Mouse (Mus musculus) liver, embryonic 16.5 days (tissue): ENCODE measurements around the gene Sacm1l. TPM values are rescaled to one million over a fixed set of nuclear protein-coding genes. Genes with fewer than 3 reads are reported as not detected.

Experiments
- ATAC-seq: fragments of 200-750 bp; cut with Nextera tagmentation; 2 replicates; pipeline ENCODE4 v1.8.0; 2017; ENCODE audit warnings: low read depth, mild to moderate bottlenecking, moderate number of reproducible peaks, moderate library complexity
- H3K27ac ChIP-seq: fragments of 300-500 bp; sonication (generic); 2 replicates; pipeline ENCODE4 v1.5.1; 2014; ENCODE audit warnings: mild to moderate bottlenecking, low read length
- H3K27me3 ChIP-seq: fragments of 300-500 bp; sonication (generic); 2 replicates; pipeline ENCODE4 v1.6.1; 2014; ENCODE audit warnings: low read depth, low read length, mixed read lengths; ENCODE audit not compliant: control insufficient read depth, insufficient read depth
- H3K36me3 ChIP-seq: fragments of 300-500 bp; sonication (generic); 2 replicates; pipeline ENCODE4 v1.6.1; 2014; ENCODE audit warnings: mild to moderate bottlenecking; ENCODE audit not compliant: control insufficient read depth, insufficient read depth
- H3K4me1 ChIP-seq: fragments of 300-500 bp; sonication (generic); 2 replicates; pipeline ENCODE4 v1.6.1; 2014; ENCODE audit warnings: low read depth, low read length, mixed read lengths; ENCODE audit not compliant: control insufficient read depth
- H3K4me2 ChIP-seq: fragments of 300-500 bp; sonication (generic); 2 replicates; pipeline ENCODE4 v1.6.1; 2014; ENCODE audit warnings: low read depth, low read length, mixed read lengths
- H3K4me3 ChIP-seq: fragments of 300-500 bp; sonication (generic); 2 replicates; pipeline ENCODE4 v1.5.1; 2014; ENCODE audit warnings: low read depth, mild to moderate bottlenecking, low read length
- H3K9ac ChIP-seq: fragments of 300-500 bp; sonication (generic); 2 replicates; pipeline ENCODE4 v1.6.1; 2014; ENCODE audit warnings: low read depth, low read length
- H3K9me3 ChIP-seq: fragments of 300-500 bp; sonication (generic); replicated peaks from 2 replicates; pipeline ENCODE4 v1.6.1; 2016; ENCODE audit warnings: low read length; ENCODE audit not compliant: control insufficient read depth
- whole genome bisulfite sequencing: fragments of 180-500 bp; shearing (Covaris S2); extraction: QIAGEN DNeasy Blood & Tissue Kit; methylation state at CpG from one replicate; pipeline ENCODE4 v1.1.7; 2014; ENCODE audit not compliant: insufficient replicate concordance; 5-methylcytosine and 5-hydroxymethylcytosine counted together
- polyA plus RNA-seq: library from polyadenylated mRNA; unstranded; fragments of >200 nt; fragmentation: Nextera tagmentation; extraction: Ambion mirVana; gene quantifications from 2 replicates; pipeline ENCODE4 v1.2.1, GENCODE M21; 2015

Sacm1l gene
- polyA plus RNA-seq, 1 experiment from 2014 or later, result 25.7 TPM

DNA sequence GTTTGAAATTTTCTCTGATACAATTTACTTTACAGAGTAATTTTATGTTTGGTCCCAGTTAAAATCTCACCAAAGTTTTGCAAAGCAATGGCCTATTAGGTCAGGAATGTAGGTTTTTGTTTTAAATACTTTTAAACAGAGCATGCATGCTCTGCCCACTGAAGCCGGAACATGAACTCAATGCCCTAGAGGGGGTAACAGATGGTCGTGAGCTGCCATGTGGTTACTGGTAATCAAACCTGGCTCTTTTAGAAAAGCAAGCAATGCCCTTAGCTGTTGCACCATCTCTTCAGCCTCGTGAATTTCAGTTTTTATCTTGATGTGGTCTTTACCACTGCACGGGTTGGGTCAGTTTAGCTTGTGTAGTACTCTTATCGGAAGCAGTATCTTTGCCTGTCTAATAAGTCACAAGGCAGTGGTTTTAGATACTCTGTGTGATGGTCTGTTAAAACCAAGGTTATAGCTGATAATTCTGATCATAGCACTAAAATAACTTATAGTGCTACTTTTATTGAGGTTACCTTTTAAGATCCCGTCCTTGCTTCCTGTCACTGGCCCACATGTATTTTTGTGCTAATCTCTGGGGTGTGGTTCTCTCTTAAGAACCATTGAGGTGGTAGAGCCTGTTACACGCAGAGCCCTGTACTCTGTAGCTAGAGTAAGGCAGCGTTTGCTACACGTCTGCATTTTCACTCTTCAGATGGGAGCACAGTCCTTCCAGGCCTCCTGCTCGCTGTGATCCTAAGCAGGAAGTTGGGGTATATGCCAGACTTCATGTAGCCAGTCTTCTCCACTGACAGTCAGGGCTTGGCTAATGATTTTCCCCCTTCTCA, 48.0 kb downstream of the Sacm1l start:
- Histone ChIP-seq H3K4me1 (peaks cover 3% of the 10 kb centered on the region; the same call in 1 of the 2 replicates), H3K4me2 (no peak overlapping the region), H3K36me3 (peaks cover 2% of the 10 kb centered on the region; the same call in 1 of the 2 replicates), H3K9ac (no peak overlapping the region), H3K27ac (no peak overlapping the region), H3K27me3 (no peaks in the 10 kb centered on the region), H3K9me3 (no peaks in the 10 kb centered on the region), H3K4me3 (no peak overlapping the region)
- WGBS, result 57% methylated on average over 10 of the region's 10 CpGs
- no peak for ATAC-seq

DNA sequence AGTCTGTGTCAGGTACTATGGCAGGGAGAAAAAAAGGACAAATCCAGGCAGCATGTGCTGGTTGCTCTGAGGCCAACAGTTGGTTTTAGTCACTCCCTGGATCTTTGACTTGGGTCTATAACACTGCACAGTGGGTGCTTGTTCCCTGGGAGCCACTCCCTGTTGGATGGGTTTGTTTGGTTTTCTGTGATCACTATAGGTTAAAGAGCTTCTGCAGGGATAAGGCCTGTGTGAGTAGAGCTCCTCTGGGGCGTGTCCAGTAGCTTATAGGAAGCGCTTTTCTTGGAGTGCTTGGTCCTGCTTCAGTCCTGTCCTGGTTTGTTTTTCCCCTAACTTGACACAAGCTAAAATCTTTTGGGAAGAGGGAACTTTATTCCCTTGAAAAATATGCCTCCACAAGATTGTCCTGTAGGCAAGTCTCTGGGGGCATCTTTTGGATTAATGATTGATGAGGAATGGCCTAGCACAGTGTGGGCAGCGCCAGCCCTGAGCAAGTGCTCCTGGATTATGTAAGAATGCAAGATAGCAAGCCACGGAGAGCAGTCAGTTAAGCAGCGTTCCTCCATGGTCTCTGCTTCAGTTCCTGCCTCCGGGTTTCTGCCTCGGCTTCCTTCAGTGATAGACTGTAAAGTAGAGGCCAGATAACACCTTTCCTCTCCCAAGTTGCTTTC, 59.8 kb downstream of the Sacm1l start:
- no peaks in the 10 kb centered on the region for H3K27me3 ChIP-seq
- H3K36me3 ChIP-seq, result peaks cover 5% of the 10 kb centered on the region
- 39% methylated on average over 7 of the region's 7 CpGs for WGBS

DNA sequence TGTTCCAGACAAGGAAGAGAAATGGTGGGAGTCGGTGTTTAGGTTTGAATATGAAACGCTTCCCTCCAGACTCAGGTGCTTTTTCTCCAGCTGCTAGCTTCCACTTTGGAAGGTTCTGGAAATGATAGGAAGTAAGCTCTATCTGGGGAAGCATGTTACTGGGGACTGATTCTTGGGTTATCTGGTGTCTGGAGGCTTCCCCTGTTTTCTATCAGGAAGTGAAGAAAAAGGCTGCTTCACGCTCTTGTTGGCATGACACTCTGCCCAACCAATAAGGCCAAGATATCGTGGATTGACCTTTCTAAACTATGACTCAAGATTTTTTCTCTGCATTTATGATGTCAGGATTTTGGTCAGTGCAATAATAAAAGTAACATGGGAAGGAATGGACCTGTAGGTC, 65.6 kb downstream of the Sacm1l start:
- Histone ChIP-seq H3K36me3 (peaks cover 2% of the 10 kb centered on the region; the same call in 1 of the 2 replicates), H3K4me2 (no peak overlapping the region), H3K4me1 (no peaks in the 10 kb centered on the region), H3K27ac (no peak overlapping the region), H3K4me3 (no peak overlapping the region), H3K9ac (no peak overlapping the region), H3K9me3 (no peaks in the 10 kb centered on the region), H3K27me3 (no peaks in the 10 kb centered on the region)
- 65% methylated on average over 4 of the region's 4 CpGs for whole genome bisulfite sequencing
- ATAC-seq, result no peak

More for the DNA sequence above, 59.8 kb downstream of the Sacm1l start:
- H3K27ac ChIP-seq, result no peak overlapping the region; the same call in none of the 2 replicates
- H3K4me2 ChIP-seq, result no peak overlapping the region
- no peak overlapping the region for H3K4me3 ChIP-seq
- H3K4me1 ChIP-seq, result no peaks in the 10 kb centered on the region
- peak; percentile 90 for ATAC-seq
- no peak overlapping the region for H3K9ac ChIP-seq
- H3K9me3 ChIP-seq, result no peaks in the 10 kb centered on the region

DNA sequence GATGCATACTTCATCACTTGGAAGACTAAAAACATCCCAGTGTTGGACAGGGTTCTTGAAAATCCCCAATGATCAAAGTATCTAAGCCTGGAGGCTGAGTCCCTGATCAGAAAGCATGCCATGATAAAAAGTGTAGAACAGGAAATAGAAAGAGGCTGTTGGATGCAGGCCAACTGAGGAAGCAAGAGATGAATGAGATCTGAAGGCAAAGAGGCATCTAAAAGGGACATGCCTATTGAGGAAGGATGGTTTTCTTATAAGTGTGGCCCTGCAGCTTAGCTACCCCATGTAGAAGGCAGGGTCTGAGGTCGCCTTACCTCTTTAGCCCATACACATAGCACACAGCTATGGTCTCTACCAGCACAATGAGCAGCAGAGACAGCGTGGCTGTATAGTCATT, 67.4 kb downstream of the Sacm1l start:
- H3K9me3 ChIP-seq, result no peaks in the 10 kb centered on the region
- no peak for ATAC-seq
- 75% methylated on average over 2 of the region's 2 CpGs for WGBS

DNA sequence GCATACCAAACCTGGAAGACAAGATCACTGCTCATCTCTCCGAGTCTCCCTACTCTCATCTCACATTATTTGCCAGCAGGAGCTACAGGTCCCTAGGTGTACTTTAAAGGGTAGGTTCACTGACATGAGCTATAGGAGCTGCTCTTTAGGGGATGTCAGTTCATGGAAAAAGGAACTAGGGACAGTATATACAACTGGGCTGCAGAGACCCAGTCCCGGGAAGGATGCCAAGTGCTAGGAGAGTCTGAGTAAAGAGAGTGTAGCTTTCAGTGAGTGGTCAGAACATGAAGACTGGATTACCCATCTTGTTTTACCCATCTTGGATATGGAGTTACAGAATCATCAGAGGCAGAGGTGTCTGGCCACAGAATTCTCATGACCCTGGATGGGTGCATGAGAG, 67.8 kb downstream of the Sacm1l start:
- Histone ChIP-seq H3K4me3 (no peak overlapping the region), H3K4me2 (no peak overlapping the region), H3K27ac (no peak overlapping the region), H3K27me3 (no peaks in the 10 kb centered on the region), H3K9ac (no peak overlapping the region), H3K9me3 (no peaks in the 10 kb centered on the region), H3K36me3 (peaks cover 2% of the 10 kb centered on the region; the same call in 1 of the 2 replicates), H3K4me1 (no peaks in the 10 kb centered on the region)
- 70% methylated on average over 2 of the region's 2 CpGs for WGBS
- no peak for ATAC-seq

More for the DNA sequence above, 67.4 kb downstream of the Sacm1l start:
- Histone ChIP-seq H3K36me3 (peaks cover 2% of the 10 kb centered on the region; the same call in 1 of the 2 replicates), H3K4me1 (no peaks in the 10 kb centered on the region), H3K27ac (no peak overlapping the region), H3K27me3 (no peaks in the 10 kb centered on the region), H3K4me3 (no peak overlapping the region), H3K9ac (no peak overlapping the region), H3K4me2 (no peak overlapping the region)

DNA sequence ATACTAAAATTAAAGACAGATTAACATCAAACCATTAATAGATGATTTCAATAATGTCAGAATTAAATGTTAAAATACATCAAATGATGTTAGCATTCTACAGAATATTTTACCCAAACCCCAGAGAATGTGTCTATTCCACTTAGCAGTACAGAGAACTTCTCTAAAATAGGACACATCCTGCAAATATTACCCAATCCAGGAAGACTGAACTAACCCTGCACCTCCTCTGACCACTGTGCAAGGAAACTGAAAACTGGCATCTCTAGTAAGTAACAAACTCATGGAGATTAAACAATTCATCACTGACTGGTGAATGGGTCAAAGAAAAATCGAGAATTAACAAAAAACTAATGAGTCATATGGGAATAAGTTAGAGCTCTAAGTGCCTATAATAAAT, 72.0 kb downstream of the Sacm1l start:
- H3K9me3 ChIP-seq, result no peaks in the 10 kb centered on the region
- H3K4me3 ChIP-seq, result no peak overlapping the region
- H3K36me3 ChIP-seq, result no peaks in the 10 kb centered on the region
- H3K9ac ChIP-seq, result no peak overlapping the region
- no peak for ATAC-seq
- no peaks in the 10 kb centered on the region for H3K27me3 ChIP-seq
- no peak overlapping the region for H3K4me2 ChIP-seq
- no peak overlapping the region for H3K27ac ChIP-seq
- no peaks in the 10 kb centered on the region for H3K4me1 ChIP-seq
- WGBS, result 40% methylated on average over 1 of the region's 1 CpGs

DNA sequence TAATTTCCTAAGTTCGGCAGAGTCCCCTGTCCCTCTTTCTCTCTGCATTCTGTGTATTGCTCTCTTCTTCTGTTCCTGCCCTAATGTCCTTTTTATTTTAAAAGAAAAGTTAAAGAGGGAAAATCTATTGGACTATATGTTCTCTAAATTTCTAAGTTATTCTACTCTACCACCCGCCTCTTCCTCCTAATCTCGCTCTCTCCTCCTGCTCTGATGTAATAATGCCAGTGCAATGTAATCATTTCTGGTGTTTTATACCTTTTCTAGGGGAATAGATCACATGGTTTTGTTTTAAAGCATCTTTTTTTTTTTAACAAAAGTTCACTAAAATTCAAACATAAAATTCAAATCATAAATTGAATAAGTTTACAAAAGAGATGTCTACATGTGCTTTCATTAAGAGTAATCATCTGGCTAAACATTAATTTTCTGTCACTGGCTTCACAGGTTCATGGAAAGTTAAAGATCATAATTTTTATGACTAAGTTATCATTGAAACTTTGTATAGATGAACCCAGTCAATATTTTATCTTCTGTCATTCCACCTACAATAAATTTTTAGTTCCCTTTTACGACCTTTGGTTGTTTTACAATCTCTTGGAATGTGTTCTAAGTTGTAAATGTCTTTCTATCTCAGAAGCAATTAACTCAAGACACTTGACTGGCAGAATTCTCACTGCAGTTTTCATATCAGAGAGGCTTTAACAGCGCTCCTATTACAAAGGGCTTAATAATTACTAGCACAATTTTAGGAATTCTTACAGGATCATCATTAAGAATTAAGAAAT, 90.9 kb downstream of the Sacm1l start:
- H3K27ac ChIP-seq, result no peak overlapping the region
- H3K27me3 ChIP-seq, result no peaks in the 10 kb centered on the region
- H3K4me2 ChIP-seq, result no peak overlapping the region
- no peaks in the 10 kb centered on the region for H3K4me1 ChIP-seq
- WGBS, result 65% methylated on average over 5 of the region's 5 CpGs
- no peak overlapping the region for H3K9ac ChIP-seq
- ATAC-seq, result no peak
- no peaks in the 10 kb centered on the region for H3K9me3 ChIP-seq
- no peak overlapping the region for H3K4me3 ChIP-seq
- H3K36me3 ChIP-seq, result no peaks in the 10 kb centered on the region

DNA sequence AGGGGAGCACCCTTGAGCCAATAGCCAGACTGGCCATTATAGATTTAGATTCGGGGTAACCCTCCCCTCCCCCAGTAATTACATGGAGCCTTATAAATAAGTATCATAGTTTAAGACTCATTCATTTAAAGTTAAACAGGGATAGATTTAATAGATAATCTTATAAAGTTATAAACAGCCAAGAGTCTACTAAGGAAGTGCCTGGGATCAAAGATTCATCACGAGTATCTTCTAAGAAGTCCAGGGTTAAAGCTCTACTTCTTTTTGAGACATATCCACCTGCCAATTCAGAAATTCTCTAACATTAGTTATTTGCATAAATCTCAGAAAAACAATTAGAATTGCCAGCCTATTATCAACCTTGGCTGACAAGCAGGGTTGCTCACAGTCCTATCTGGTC, 95.2 kb downstream of the Sacm1l start:
- Histone ChIP-seq H3K9me3 (no peaks in the 10 kb centered on the region), H3K4me2 (no peak overlapping the region), H3K27ac (no peak overlapping the region), H3K36me3 (no peaks in the 10 kb centered on the region), H3K4me1 (no peaks in the 10 kb centered on the region), H3K27me3 (no peaks in the 10 kb centered on the region), H3K9ac (no peak overlapping the region), H3K4me3 (no peak overlapping the region)
- ATAC-seq, result no peak
- WGBS, result 54% methylated on average over 2 of the region's 2 CpGs
